Mouse (Mus musculus): ENCODE measurements around the gene Dnajc17. TPM values are rescaled to one million over a fixed set of nuclear protein-coding genes. Genes with fewer than 3 reads are reported as not detected.

Dnajc17 gene
- polyA plus RNA-seq, 1 experiment = 7.1 TPM

DNA sequence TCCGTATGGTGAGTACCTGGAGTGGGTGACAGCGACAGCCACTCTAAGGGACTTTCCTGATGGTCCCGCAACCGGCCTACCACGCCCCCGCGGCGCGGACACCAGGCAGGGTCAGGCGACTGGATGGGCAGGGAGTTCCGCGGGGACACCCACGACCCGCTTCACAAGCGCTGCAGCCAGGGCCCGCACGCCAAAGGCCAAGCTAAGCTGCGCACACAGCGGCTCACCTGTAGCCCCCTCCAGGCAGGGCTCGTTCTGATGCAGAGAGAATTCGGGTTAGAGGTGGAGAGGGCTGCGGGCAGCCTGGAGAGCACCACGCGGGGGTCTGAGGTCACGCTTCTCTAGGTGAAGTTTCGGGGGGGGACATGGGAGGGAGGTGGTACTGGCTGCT lies 40.7 kb downstream of the Dnajc17 start:
- WGBS = 13% methylated on average over 26 of the region's 26 CpGs
- no peak for TF ChIP-seq POLR2A (IDR thresholded peaks at IDR 0.05; ENCODE audit: control insufficient read depth, extremely low read depth, insufficient read depth, low read length, poor library complexity)
- TF ChIP-seq CTCF (IDR thresholded peaks at IDR 0.05; ENCODE audit: borderline replicate concordance, control insufficient read depth, extremely low read depth, insufficient read depth, low read length, poor library complexity) = no peak
- H3K27me3 ChIP-seq (ENCODE audit: control insufficient read depth, insufficient read depth, low read length) = peaks cover 6% of the 10 kb centered on the region; the same call in 1 of the 2 replicates
- no peak for DNase-seq
- H3K4me3 ChIP-seq (ENCODE audit: control insufficient read depth, insufficient read depth, low read length) = peak overlapping the region; percentile 22
- H3K27ac ChIP-seq (ENCODE audit: control insufficient read depth, insufficient read depth, low read length) = no peak overlapping the region
- peaks cover 11% of the 10 kb centered on the region for H3K4me1 ChIP-seq (replicated peaks; ENCODE audit: control insufficient read depth, insufficient read depth, low read length)
- H3K36me3 ChIP-seq (ENCODE audit: control insufficient read depth, insufficient read depth, low read length) = no peaks in the 10 kb centered on the region

DNA sequence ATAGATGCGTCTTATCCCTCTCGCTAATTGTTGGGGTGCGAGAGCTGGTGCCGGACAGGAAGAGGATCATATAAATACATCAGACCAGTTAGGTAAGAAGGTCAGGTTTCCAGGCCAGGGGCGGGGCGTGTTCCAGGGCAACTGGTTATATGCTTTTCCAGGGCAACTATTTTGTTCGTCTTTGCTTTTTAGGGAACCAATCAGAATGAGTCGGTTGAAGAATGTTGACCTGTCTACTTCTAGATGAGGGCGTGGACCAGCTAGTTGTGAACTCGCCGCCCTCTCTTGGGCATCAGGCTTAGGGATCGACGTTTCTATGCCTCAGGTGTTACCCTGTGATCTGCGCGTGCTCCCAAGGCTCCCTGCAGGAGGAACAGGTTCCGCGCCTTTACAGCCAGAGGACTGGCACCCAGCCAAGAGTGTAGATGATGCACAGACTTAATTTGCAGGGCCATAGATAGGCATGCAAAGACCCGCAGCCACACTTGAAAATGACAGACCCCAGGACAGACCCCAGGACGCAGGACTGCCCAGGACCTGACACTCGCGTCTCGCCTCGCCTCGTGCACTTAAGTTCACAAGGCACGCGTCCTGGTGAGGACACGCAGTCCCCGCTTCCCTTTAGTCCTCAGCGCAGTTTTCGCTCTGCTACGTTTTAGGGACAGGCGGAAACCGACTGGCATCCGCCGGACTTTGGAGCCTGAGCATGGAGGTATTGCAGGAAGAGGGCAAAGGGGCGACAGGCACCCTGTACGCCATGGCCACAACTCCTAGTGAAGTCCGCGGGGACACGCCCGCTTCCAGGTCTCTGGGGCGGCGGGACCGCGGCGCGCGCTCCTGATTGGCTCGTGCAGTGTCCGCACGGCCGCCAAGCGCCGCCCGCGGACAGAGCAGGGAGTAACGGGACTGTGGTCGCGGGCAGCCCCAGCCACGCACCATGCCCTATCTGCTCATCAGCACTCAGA lies 41.4 kb downstream of the Dnajc17 start, which contains the start of gene Gchfr:
TSS of gene Gchfr (plus strand) at position 873 of the 965 bp plus-strand sequence.
- Histone ChIP-seq H3K4me1 (replicated peaks; ENCODE audit: control insufficient read depth, insufficient read depth, low read length) (peaks cover 11% of the 10 kb centered on the region), H3K27ac (ENCODE audit: control insufficient read depth, insufficient read depth, low read length) (no peak within 1 kb of the TSS), H3K36me3 (ENCODE audit: control insufficient read depth, insufficient read depth, low read length) (no peaks in the 10 kb centered on the region), H3K27me3 (ENCODE audit: control insufficient read depth, insufficient read depth, low read length) (peaks cover 6% of the 10 kb centered on the region; the same call in 1 of the 2 replicates), H3K4me3 (ENCODE audit: control insufficient read depth, insufficient read depth, low read length) (peak within 1 kb of the TSS; percentile 22)
- TF ChIP-seq CTCF (IDR thresholded peaks at IDR 0.05; ENCODE audit: borderline replicate concordance, control insufficient read depth, extremely low read depth, insufficient read depth, low read length, poor library complexity) (no peak), POLR2A (IDR thresholded peaks at IDR 0.05; ENCODE audit: control insufficient read depth, extremely low read depth, insufficient read depth, low read length, poor library complexity) (no peak)
- DNase-seq = peak; percentile 8
- 1% methylated on average over 60 of the region's 60 CpGs for WGBS

DNA sequence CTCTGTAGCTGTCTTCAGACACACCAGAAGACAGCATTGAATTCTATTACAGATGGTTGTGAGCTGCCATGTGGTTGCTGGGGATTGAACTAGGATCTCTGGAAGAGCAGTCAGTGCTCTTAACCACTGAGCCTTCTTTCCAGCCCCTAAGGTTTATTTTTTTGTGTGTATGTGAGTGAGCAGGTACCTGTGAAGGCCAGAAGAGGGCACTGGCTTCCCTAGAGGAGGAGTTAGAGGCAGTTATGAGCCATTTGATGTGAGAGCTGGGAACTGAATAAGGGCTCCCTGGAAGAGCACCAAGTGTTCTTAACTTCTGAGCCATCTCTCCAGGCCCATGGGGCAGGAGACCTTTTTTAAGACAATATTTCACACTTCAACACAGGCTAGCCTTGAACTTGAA lies 43.2 kb downstream of the Dnajc17 start:
- H3K4me1 ChIP-seq (replicated peaks; ENCODE audit: control insufficient read depth, insufficient read depth, low read length) = peaks cover 11% of the 10 kb centered on the region
- no peak overlapping the region for H3K4me3 ChIP-seq (ENCODE audit: control insufficient read depth, insufficient read depth, low read length)
- no peak for TF ChIP-seq POLR2A (IDR thresholded peaks at IDR 0.05; ENCODE audit: control insufficient read depth, extremely low read depth, insufficient read depth, low read length, poor library complexity)
- no peak for TF ChIP-seq CTCF (IDR thresholded peaks at IDR 0.05; ENCODE audit: borderline replicate concordance, control insufficient read depth, extremely low read depth, insufficient read depth, low read length, poor library complexity)
- no peak overlapping the region for H3K27ac ChIP-seq (ENCODE audit: control insufficient read depth, insufficient read depth, low read length)
- H3K36me3 ChIP-seq (ENCODE audit: control insufficient read depth, insufficient read depth, low read length) = no peaks in the 10 kb centered on the region
- peaks cover 6% of the 10 kb centered on the region; the same call in 1 of the 2 replicates for H3K27me3 ChIP-seq (ENCODE audit: control insufficient read depth, insufficient read depth, low read length)
- no peak for DNase-seq

DNA sequence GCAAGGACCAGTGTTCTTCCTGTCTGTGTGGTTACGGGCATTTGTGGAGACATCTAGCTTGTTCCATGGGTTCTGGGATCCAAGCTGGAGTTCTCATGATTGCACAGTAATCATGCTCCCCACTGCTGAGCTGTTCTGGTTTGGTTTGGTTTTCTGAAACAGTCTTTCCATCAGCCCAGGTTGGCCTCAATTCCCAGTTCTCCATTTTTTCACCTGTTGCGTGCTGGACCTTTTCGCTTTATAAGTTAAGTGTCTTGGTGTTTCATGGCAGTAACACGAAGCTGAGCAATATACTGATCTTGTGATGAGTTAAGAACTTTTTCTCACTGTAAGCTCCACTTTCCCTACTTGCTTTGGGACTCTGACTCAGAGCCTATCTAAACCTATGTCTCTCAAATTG lies 44.6 kb downstream of the Dnajc17 start:
- 96% methylated on average over 4 of the region's 4 CpGs for WGBS
- Histone ChIP-seq H3K4me1 (replicated peaks; ENCODE audit: control insufficient read depth, insufficient read depth, low read length) (peaks cover 11% of the 10 kb centered on the region), H3K36me3 (ENCODE audit: control insufficient read depth, insufficient read depth, low read length) (no peaks in the 10 kb centered on the region), H3K27ac (ENCODE audit: control insufficient read depth, insufficient read depth, low read length) (no peak overlapping the region), H3K27me3 (ENCODE audit: control insufficient read depth, insufficient read depth, low read length) (peaks cover 6% of the 10 kb centered on the region; the same call in 1 of the 2 replicates), H3K4me3 (ENCODE audit: control insufficient read depth, insufficient read depth, low read length) (no peak overlapping the region)
- TF ChIP-seq POLR2A (IDR thresholded peaks at IDR 0.05; ENCODE audit: control insufficient read depth, extremely low read depth, insufficient read depth, low read length, poor library complexity) (no peak), CTCF (IDR thresholded peaks at IDR 0.05; ENCODE audit: borderline replicate concordance, control insufficient read depth, extremely low read depth, insufficient read depth, low read length, poor library complexity) (no peak)
- DNase-seq = no peak

DNA sequence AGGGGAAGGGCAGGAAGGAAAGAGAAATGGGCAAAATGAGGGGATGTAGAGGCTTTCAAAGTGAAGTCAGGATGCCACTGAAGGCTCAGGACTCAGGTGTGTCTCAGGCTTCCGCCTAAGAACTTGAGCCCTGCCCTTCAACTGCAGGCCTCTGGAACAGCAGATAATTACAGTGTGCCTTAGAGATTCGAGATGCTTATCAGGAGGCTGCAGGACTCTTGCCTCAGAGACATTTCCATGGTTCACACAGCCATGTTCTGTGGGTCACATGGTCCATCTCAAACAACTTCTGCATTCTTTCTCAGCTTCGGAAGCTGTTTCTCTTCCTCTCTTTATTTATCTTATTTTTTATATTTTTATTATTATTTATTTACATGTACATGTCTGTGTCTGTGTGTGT lies 45.5 kb downstream of the Dnajc17 start:
- 26% methylated on average over 3 of the region's 3 CpGs for WGBS
- Histone ChIP-seq H3K4me3 (ENCODE audit: control insufficient read depth, insufficient read depth, low read length) (no peak overlapping the region), H3K4me1 (replicated peaks; ENCODE audit: control insufficient read depth, insufficient read depth, low read length) (peaks cover 11% of the 10 kb centered on the region), H3K36me3 (ENCODE audit: control insufficient read depth, insufficient read depth, low read length) (no peaks in the 10 kb centered on the region), H3K27me3 (ENCODE audit: control insufficient read depth, insufficient read depth, low read length) (peaks cover 6% of the 10 kb centered on the region; the same call in 1 of the 2 replicates), H3K27ac (ENCODE audit: control insufficient read depth, insufficient read depth, low read length) (no peak overlapping the region)
- no peak for TF ChIP-seq CTCF (IDR thresholded peaks at IDR 0.05; ENCODE audit: borderline replicate concordance, control insufficient read depth, extremely low read depth, insufficient read depth, low read length, poor library complexity)
- TF ChIP-seq POLR2A (IDR thresholded peaks at IDR 0.05; ENCODE audit: control insufficient read depth, extremely low read depth, insufficient read depth, low read length, poor library complexity) = no peak
- no peak for DNase-seq

DNA sequence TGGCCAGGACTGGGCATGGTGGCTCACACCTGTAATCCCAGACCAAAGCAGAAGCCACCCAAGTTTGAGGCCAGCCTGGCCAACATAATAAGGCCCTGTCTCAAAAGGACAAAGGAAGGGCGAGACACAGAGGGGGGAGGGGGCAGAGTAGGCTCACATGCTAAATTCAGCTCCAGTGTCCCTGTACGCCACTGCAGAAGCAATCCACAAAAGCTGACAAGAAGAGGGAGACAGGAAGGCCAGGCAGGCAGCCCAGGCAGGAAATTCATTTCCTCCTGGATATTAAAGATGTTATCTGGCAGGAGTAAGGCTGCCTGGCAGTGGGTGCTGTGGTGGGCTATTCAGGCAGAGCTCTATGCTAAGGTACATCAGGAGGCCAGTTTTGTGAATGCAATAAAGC lies 47.3 kb downstream of the Dnajc17 start:
- H3K27ac ChIP-seq (ENCODE audit: control insufficient read depth, insufficient read depth, low read length) = no peak overlapping the region

More for the DNA sequence above, 47.3 kb downstream of the Dnajc17 start:
- no peak for DNase-seq
- TF ChIP-seq CTCF (IDR thresholded peaks at IDR 0.05; ENCODE audit: borderline replicate concordance, control insufficient read depth, extremely low read depth, insufficient read depth, low read length, poor library complexity) (no peak), POLR2A (IDR thresholded peaks at IDR 0.05; ENCODE audit: control insufficient read depth, extremely low read depth, insufficient read depth, low read length, poor library complexity) (no peak)
- H3K4me1 ChIP-seq (replicated peaks; ENCODE audit: control insufficient read depth, insufficient read depth, low read length) = 0 out of 2 replicates have a peak, but pooled peaks cover under 1% of the 10 kb centered on the region
- no peaks in the 10 kb centered on the region for H3K27me3 ChIP-seq (ENCODE audit: control insufficient read depth, insufficient read depth, low read length)
- WGBS = 77% methylated on average over 2 of the region's 2 CpGs
- H3K36me3 ChIP-seq (ENCODE audit: control insufficient read depth, insufficient read depth, low read length) = no peaks in the 10 kb centered on the region
- H3K4me3 ChIP-seq (ENCODE audit: control insufficient read depth, insufficient read depth, low read length) = no peak overlapping the region

Measured in thymus, adult 2 months (tissue).